Mouse (Mus musculus) midbrain, embryonic 15.5 days (tissue): ENCODE data around the gene Acoxl. TPM values are rescaled to one million over a fixed set of nuclear protein-coding genes. Genes with fewer than 3 reads are reported as not detected.

Experiments
- ATAC-seq: fragments of 200-750 bp; cut with Nextera tagmentation; replicated peaks from 2 replicates; pipeline ENCODE4 v1.8.0; 2017; ENCODE audit warnings: moderate TSS enrichment
- H3K27ac ChIP-seq: fragments of 300-500 bp; sonication (generic); 2 replicates; pipeline ENCODE4 v1.5.1; 2015; ENCODE audit warnings: mild to moderate bottlenecking, inconsistent platforms
- H3K27me3 ChIP-seq: fragments of 300-500 bp; sonication (generic); replicated peaks from 2 replicates; pipeline ENCODE4 v1.6.1; 2015; ENCODE audit warnings: inconsistent platforms
- H3K36me3 ChIP-seq: fragments of 300-500 bp; sonication (generic); replicated peaks from 2 replicates; pipeline ENCODE4 v1.6.1; 2015; ENCODE audit warnings: inconsistent platforms
- H3K4me1 ChIP-seq: fragments of 300-500 bp; sonication (generic); 2 replicates; pipeline ENCODE4 v1.6.1; 2015; ENCODE audit warnings: inconsistent platforms
- H3K4me2 ChIP-seq: fragments of 300-500 bp; sonication (generic); 2 replicates; pipeline ENCODE4 v1.6.1; 2015; ENCODE audit warnings: inconsistent platforms, mild to moderate bottlenecking, moderate library complexity
- H3K4me3 ChIP-seq: fragments of 300-500 bp; sonication (generic); 2 replicates; pipeline ENCODE4 v1.5.1; 2015; ENCODE audit warnings: mild to moderate bottlenecking, inconsistent platforms
- H3K9ac ChIP-seq: fragments of 300-500 bp; sonication (generic); 2 replicates; pipeline ENCODE4 v1.6.1; 2015; ENCODE audit warnings: mild to moderate bottlenecking, inconsistent platforms
- H3K9me3 ChIP-seq: fragments of 300-500 bp; sonication (generic); 2 replicates; pipeline ENCODE4 v1.6.1; 2016; ENCODE audit warnings: inconsistent platforms
- WGBS: fragments of 180-500 bp; shearing (Covaris S2); methylation state at CpG from one replicate; pipeline ENCODE4 v1.1.7; 2015; ENCODE audit warnings: mixed read lengths; 5-methylcytosine and 5-hydroxymethylcytosine counted together
- polyA plus RNA-seq: library from polyadenylated mRNA; unstranded; fragments of >200 nt; fragmentation: Nextera tagmentation; extraction: Ambion mirVana; gene quantifications from 2 replicates; pipeline ENCODE4 v1.2.1, GENCODE M21; 2015

Gene Acoxl
- polyA plus RNA-seq, 1 experiment from 2014 or later: 0.13 TPM

DNA sequence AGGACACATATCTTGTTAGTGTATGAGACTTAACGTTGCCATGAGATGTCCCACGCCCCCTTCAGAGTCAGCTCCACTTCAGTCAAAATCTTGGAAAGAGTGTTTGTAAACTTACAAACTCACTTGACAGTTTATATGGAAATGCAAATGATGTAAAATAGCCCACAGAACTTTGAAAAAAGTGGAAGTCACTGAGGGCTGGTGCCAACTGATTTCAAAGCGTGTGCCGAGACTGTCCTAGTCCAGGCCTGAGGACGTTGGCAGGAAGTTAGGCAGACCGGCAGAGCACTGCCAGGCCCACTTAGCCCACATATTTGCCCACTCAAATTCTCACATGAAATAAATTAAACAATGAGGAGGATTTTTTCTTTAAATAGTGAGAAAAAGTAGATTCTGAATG lies 221.5 kb downstream of the Acoxl start:
- Histone ChIP-seq H3K27ac (no peak overlapping the region), H3K4me1 (no peaks in the 10 kb centered on the region), H3K9me3 (no peaks in the 10 kb centered on the region), H3K4me3 (no peak overlapping the region), H3K4me2 (no peak overlapping the region), H3K9ac (no peak overlapping the region), H3K36me3 (no peaks in the 10 kb centered on the region), H3K27me3 (no peaks in the 10 kb centered on the region)
- no peak for ATAC-seq
- WGBS: 63% methylated on average over 6 of the region's 6 CpGs

DNA sequence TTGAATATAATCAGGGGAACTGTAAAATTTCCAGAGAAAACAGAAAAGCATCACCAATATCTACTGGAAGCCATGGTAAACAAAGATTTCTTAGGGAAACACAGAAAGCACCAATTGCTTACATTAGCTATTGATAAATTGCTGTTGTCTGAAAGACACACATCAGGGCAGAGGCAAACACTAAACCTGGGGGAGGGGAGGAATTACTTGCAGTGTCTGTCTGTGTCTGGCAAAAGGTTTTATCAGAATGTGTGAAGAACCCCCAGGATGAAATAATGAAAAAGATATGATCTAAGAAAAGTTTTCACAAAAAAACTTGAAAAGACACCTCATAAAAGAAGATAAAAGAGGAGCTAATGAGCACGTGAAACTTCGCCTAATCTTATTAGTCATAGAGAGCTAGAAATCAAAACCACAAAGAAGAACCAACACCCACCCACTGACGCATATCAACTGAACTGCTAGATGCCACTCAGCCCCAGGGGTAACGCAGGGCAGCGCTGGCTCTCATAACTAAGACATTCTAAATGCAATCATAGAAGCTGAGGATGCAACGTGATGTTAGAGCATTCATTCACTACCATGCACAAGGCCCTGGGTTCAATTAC lies 222.1 kb downstream of the Acoxl start:
- H3K4me1 ChIP-seq: no peaks in the 10 kb centered on the region
- no peak overlapping the region for H3K4me3 ChIP-seq
- 21% methylated on average over 6 of the region's 6 CpGs for WGBS
- no peak overlapping the region for H3K4me2 ChIP-seq
- no peak for ATAC-seq
- H3K9me3 ChIP-seq: no peaks in the 10 kb centered on the region
- H3K9ac ChIP-seq: no peak overlapping the region
- H3K27ac ChIP-seq: no peak overlapping the region
- H3K36me3 ChIP-seq: no peaks in the 10 kb centered on the region
- H3K27me3 ChIP-seq: no peaks in the 10 kb centered on the region

DNA sequence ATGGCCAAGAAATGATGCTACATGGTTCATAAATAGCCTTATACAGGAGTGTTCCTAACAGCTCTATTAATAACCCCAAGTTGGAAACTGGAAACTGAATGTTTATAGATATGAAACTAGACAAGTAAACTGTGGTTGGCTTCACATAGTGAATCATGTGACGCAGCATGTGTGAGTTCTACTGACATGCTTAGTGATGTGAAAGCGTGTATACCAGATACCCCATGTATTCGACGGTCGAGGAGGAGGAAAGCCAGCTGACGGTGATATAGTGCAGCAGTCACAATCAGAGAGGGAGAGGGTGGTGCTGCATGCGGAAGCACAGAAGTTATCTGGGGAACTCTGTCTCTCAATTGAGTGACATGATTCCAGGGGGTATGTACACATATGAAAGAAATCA lies 222.8 kb downstream of the Acoxl start:
- 83% methylated on average over 7 of the region's 7 CpGs for WGBS

DNA sequence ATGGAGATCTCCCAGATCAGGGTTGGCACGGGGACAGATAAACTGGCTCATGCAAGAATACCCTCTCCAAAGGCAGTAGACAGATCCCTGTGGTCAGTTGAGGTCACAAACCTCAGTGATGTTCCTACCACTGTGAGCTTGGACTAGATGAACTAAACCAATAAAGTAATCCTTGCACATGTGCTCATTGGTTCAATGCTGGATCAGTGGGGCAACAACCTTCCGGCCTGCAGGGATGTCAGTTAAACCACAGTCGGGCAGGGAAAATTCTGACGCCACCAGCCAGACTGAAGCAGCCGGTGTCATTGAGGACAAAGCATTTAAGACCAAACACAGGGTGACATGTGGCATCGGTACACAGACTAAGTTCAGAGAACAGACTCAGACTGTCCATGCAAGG lies 224.1 kb downstream of the Acoxl start:
- H3K27me3 ChIP-seq: no peaks in the 10 kb centered on the region
- H3K9ac ChIP-seq: no peak overlapping the region
- H3K4me2 ChIP-seq: no peak overlapping the region
- H3K36me3 ChIP-seq: no peaks in the 10 kb centered on the region
- no peaks in the 10 kb centered on the region for H3K4me1 ChIP-seq
- H3K4me3 ChIP-seq: no peak overlapping the region
- H3K9me3 ChIP-seq: no peaks in the 10 kb centered on the region
- H3K27ac ChIP-seq: no peak overlapping the region
- WGBS: 83% methylated on average over 6 of the region's 6 CpGs
- no peak for ATAC-seq

More for the DNA sequence above, 222.8 kb downstream of the Acoxl start:
- Histone ChIP-seq H3K4me1 (no peaks in the 10 kb centered on the region), H3K36me3 (no peaks in the 10 kb centered on the region), H3K4me3 (no peak overlapping the region), H3K27ac (no peak overlapping the region), H3K9ac (no peak overlapping the region), H3K4me2 (no peak overlapping the region), H3K27me3 (no peaks in the 10 kb centered on the region), H3K9me3 (no peaks in the 10 kb centered on the region)
- no peak for ATAC-seq

DNA sequence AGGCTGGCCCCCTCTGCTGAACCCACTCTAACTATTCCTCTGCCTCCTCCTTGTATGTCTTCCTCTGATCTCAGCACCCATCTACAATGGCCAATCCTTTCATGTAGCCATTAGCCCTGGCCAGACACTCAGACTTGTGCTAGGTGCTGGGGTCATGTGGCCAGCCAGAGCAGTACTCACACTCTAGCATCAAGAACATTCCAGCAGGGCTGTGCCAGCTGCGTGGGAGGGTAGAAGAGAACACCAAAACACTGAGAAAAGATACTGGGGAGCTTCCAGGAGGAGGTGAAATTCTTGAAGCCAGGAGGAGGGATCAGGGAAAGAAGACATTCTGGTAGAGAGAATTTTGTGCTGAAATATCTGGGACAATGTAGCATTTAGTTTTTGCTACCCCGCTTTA lies 226.3 kb downstream of the Acoxl start:
- H3K4me2 ChIP-seq: no peak overlapping the region
- no peak overlapping the region for H3K27ac ChIP-seq
- no peaks in the 10 kb centered on the region for H3K9me3 ChIP-seq
- no peak overlapping the region for H3K4me3 ChIP-seq
- 99% methylated on average over 2 of the region's 2 CpGs for WGBS
- H3K27me3 ChIP-seq: no peaks in the 10 kb centered on the region
- no peak for ATAC-seq
- H3K9ac ChIP-seq: no peak overlapping the region
- no peaks in the 10 kb centered on the region for H3K36me3 ChIP-seq
- H3K4me1 ChIP-seq: no peaks in the 10 kb centered on the region

DNA sequence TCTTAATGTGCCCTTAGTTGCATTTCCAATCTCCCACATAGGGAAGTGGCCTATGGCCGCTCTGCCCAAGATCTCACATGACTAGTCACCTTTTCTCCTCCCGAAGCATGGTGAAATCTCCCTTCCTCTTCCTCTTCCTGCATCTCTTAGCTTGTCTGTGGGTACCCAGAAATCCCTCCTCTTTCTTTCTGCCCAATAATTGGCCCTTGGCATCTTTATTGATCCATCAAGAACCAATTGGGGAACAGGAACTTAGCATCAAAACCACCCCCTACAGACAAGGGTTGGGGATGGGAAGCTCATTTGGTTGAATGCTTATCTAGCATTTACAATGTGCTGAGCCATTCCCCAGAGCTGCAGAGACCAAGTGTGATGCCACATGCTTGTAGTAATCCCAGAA lies 226.9 kb downstream of the Acoxl start:
- WGBS: 94% methylated on average over 2 of the region's 2 CpGs
- Histone ChIP-seq H3K4me1 (no peaks in the 10 kb centered on the region), H3K27ac (no peak overlapping the region), H3K9ac (no peak overlapping the region), H3K4me3 (no peak overlapping the region), H3K4me2 (no peak overlapping the region), H3K27me3 (no peaks in the 10 kb centered on the region), H3K36me3 (no peaks in the 10 kb centered on the region), H3K9me3 (no peaks in the 10 kb centered on the region)
- no peak for ATAC-seq

DNA sequence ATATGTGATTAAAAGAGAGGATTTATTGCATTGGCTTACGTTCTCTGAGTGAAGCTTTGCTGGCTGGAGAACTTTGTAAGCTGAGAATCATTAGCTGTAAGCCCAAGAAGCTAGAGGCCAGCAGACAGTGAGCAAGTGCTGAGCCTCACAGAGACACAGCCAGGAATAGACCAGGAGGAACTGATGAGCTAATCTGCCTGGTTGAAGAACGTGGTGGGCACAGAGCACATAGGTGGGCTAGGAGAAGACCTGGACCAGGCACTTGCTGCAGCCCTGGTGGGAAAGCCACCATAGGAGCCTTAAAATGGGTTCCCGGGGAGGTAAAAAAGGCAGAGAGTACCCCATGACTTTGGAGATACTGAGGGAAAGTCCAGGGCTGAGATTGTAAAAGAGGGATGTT lies 228.5 kb downstream of the Acoxl start:
- no peaks in the 10 kb centered on the region for H3K27me3 ChIP-seq
- no peak overlapping the region for H3K4me2 ChIP-seq
- 83% methylated on average over 3 of the region's 3 CpGs for WGBS
- H3K9me3 ChIP-seq: no peaks in the 10 kb centered on the region
- no peak for ATAC-seq
- no peak overlapping the region for H3K4me3 ChIP-seq
- H3K9ac ChIP-seq: no peak overlapping the region
- H3K27ac ChIP-seq: no peak overlapping the region
- no peaks in the 10 kb centered on the region for H3K36me3 ChIP-seq
- H3K4me1 ChIP-seq: no peaks in the 10 kb centered on the region

DNA sequence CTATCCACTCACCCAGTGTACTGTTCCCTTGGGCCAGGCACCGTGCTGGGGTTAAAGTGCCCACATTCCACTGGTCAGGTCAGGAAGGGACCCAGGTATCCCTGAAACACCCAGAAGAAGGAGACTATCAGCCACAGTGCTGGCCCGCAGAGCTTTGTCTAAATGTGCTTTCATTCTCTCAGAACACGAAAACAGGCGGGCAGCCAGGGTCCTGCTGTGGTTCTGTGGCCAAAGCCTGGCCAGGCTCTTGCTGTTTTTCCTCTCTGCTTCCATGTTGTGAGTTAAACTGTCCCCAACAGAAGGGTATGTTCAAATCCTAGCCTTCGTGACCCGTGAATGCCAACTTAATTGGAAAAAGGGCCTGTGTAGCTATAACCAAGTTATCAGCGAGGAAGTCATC lies 228.9 kb downstream of the Acoxl start:
- Histone ChIP-seq H3K4me3 (no peak overlapping the region), H3K9ac (no peak overlapping the region), H3K27me3 (no peaks in the 10 kb centered on the region), H3K9me3 (no peaks in the 10 kb centered on the region), H3K27ac (no peak overlapping the region), H3K4me1 (no peaks in the 10 kb centered on the region), H3K4me2 (no peak overlapping the region), H3K36me3 (no peaks in the 10 kb centered on the region)
- no peak for ATAC-seq
- WGBS: 91% methylated on average over 7 of the region's 7 CpGs

DNA sequence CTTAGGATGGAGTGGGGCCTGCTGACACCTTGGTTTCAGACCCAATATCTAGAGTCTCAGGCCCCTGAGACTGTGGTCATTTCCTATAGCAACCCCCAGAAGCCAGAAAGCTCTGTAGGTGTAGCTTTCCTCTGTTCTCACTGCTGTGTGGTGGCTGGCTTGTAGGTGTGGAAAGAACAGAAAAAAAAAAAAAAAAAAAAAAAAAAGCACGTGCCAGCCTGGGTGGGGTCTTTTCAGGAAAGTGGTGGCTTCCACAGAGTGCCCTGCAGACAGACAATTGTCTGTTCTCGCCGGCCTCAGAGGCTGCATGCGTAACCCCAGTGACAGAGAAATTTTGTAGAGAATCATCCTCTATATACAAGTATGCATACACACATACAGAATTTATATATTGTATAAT lies 229.5 kb downstream of the Acoxl start:
- Histone ChIP-seq H3K4me2 (no peak overlapping the region), H3K4me1 (no peaks in the 10 kb centered on the region), H3K27ac (no peak overlapping the region), H3K36me3 (no peaks in the 10 kb centered on the region), H3K27me3 (no peaks in the 10 kb centered on the region), H3K9me3 (no peaks in the 10 kb centered on the region), H3K9ac (no peak overlapping the region), H3K4me3 (no peak overlapping the region)
- WGBS: 75% methylated on average over 4 of the region's 4 CpGs
- no peak for ATAC-seq

DNA sequence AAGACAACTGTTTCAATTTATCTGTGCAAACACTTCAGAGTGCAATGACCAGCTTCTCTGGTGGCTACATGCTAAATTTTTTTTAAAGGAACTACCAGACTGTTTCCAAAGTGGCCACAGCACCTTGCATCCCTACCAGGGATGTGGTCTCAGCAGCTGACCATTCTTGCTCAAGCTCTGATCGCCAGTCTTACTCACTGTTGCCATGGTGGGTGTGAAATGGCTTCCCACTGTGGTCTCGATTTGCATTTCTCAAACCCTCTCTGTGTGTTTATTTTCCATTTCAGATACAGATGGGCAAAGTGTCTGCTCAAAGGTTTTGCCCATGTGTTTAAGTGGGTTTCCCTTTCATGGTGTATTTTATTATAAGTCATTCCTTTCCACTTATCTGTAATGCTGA lies 230.3 kb downstream of the Acoxl start:
- Histone ChIP-seq H3K4me3 (no peak overlapping the region), H3K9ac (no peak overlapping the region), H3K4me2 (no peak overlapping the region), H3K27ac (no peak overlapping the region), H3K27me3 (no peaks in the 10 kb centered on the region), H3K4me1 (no peaks in the 10 kb centered on the region), H3K9me3 (no peaks in the 10 kb centered on the region), H3K36me3 (no peaks in the 10 kb centered on the region)
- no peak for ATAC-seq
- WGBS: 67% methylated on average over 2 of the region's 2 CpGs

DNA sequence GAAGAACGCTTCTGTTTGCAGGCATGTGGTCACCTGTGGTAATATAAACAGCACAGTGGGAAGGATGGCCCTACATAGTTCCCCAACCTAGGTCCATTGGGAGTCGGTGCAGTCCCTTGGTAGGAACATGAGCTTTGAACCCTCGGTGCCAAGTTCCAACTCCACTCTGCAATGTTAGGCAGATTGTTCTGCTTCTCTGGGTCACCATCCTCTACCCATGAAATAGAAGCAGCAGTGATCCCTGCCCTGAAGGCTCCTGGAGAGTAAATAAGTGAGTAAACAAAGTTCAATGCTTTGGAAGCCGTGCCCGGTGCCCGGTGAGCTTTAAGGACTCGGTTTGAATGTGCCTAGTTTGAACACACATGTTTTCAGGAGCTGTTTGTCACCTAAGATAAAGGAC lies 233.1 kb downstream of the Acoxl start:
- H3K27ac ChIP-seq: no peak overlapping the region
- no peak overlapping the region for H3K9ac ChIP-seq
- H3K36me3 ChIP-seq: no peaks in the 10 kb centered on the region
- no peaks in the 10 kb centered on the region for H3K9me3 ChIP-seq
- H3K27me3 ChIP-seq: no peaks in the 10 kb centered on the region
- no peak overlapping the region for H3K4me3 ChIP-seq
- H3K4me1 ChIP-seq: no peaks in the 10 kb centered on the region
- no peak overlapping the region for H3K4me2 ChIP-seq
- no peak for ATAC-seq
- WGBS: 86% methylated on average over 7 of the region's 7 CpGs

DNA sequence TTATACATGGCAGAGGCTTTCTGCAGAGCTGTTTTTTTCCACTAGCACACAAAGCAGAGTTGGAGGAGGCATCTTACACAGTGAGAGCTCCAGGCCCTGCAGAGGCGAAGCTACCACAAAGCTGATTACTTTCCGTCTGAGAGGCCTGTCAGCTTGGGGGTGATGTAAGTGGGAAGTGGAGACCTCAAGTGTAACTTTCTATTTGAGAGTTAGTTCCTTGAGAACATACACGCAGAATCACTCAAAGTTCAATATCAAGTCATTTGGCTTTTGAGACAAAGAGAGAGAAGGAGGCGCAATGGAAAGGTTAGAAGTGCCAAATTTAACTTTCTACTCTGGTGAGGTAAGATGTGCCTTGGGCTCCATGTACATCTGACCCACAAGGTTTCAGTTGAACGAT lies 234.3 kb downstream of the Acoxl start:
- H3K27ac ChIP-seq: no peak overlapping the region
- no peaks in the 10 kb centered on the region for H3K4me1 ChIP-seq
- WGBS: 77% methylated on average over 5 of the region's 5 CpGs
- no peak overlapping the region for H3K4me3 ChIP-seq
- H3K9ac ChIP-seq: no peak overlapping the region
- H3K9me3 ChIP-seq: no peaks in the 10 kb centered on the region
- ATAC-seq: no peak
- no peak overlapping the region for H3K4me2 ChIP-seq
- no peaks in the 10 kb centered on the region for H3K36me3 ChIP-seq
- no peaks in the 10 kb centered on the region for H3K27me3 ChIP-seq

DNA sequence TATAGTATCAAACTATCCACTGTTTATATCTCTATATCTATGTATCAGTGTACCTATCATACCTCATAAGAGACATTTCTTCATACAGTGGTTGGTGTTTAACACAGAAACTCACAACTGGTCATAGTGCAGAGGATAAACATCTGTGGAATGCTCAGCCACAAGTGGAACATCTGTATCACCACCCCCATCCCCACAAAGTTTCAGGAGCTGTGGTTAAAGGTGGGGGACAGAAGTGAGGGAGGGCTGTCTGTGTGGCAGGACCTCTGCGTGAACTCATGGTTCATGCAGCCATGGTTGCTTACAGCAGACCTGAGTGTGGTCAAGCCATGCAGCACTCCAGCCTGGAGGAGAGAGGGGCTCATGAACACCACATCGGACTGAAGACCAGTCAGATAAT lies 234.9 kb downstream of the Acoxl start:
- peaks cover 1% of the 10 kb centered on the region for H3K4me1 ChIP-seq
- no peaks in the 10 kb centered on the region for H3K9me3 ChIP-seq
- no peak for ATAC-seq
- H3K9ac ChIP-seq: no peak overlapping the region
- H3K27ac ChIP-seq: no peak overlapping the region
- no peak overlapping the region for H3K4me3 ChIP-seq
- WGBS: 98% methylated on average over 2 of the region's 2 CpGs
- no peak overlapping the region for H3K4me2 ChIP-seq
- H3K27me3 ChIP-seq: no peaks in the 10 kb centered on the region
- H3K36me3 ChIP-seq: no peaks in the 10 kb centered on the region
